Mouse (Mus musculus) testis, adult 2 months (tissue): ENCODE data around the gene Ly6g6e. TPM values are rescaled to one million over a fixed set of nuclear protein-coding genes. Genes with fewer than 3 reads are reported as not detected.

Source experiments
- H3K27ac ChIP-seq: fragments of 200-500 bp; 2 replicates; pipeline ENCODE4 v1.5.1; 2012; ENCODE audit warnings: low read depth, low read length; ENCODE audit not compliant: control insufficient read depth, insufficient read depth
- H3K27me3 ChIP-seq: fragments of 200-500 bp; 2 replicates; pipeline ENCODE4 v1.6.1; 2012; ENCODE audit warnings: mild to moderate bottlenecking, low read length, moderate library complexity; ENCODE audit not compliant: control insufficient read depth, insufficient read depth
- H3K36me3 ChIP-seq: fragments of 200-500 bp; 2 replicates; pipeline ENCODE4 v1.6.1; 2012; ENCODE audit warnings: mild to moderate bottlenecking, low read length; ENCODE audit not compliant: control insufficient read depth, insufficient read depth
- H3K4me1 ChIP-seq: fragments of 200-500 bp; 2 replicates; pipeline ENCODE4 v1.6.1; 2012; ENCODE audit warnings: low read length; ENCODE audit not compliant: control insufficient read depth, insufficient read depth
- H3K4me3 ChIP-seq: fragments of 200-500 bp; 2 replicates; pipeline ENCODE4 v1.5.1; 2012; ENCODE audit warnings: low read depth, mild to moderate bottlenecking, low read length, moderate library complexity, mixed read lengths; ENCODE audit not compliant: control insufficient read depth
- CTCF ChIP-seq: fragments of 200-500 bp; IDR thresholded peaks from 2 replicates; pipeline ENCODE4 v1.5.1; 2012; ENCODE audit warnings: low read depth, mild to moderate bottlenecking, inconsistent platforms, low read length, moderate library complexity; ENCODE audit not compliant: control insufficient read depth, insufficient read depth, insufficient replicate concordance
- POLR2A ChIP-seq: fragments of 200-500 bp; IDR thresholded peaks from 2 replicates; pipeline ENCODE4 v1.6.1; 2012; ENCODE audit warnings: low read depth, mild to moderate bottlenecking, inconsistent platforms, low read length, moderate library complexity; ENCODE audit not compliant: control insufficient read depth
- polyA plus RNA-seq: library from polyadenylated mRNA; depleted of rRNA; stranded (reverse); fragments of >200 nt; gene quantifications from 2 replicates; pipeline ENCODE4 v1.2.3, GENCODE M21; 2012

Gene Ly6g6e
- polyA plus RNA-seq, 1 experiment = 0.78 TPM

- TF ChIP-seq CTCF (no peak), POLR2A (peak; percentile 57; the same call in 1 of the 2 replicates)
- Histone ChIP-seq H3K36me3 (no peaks in the 10 kb centered on the region), H3K4me1 (peaks cover 24% of the 10 kb centered on the region), H3K27ac (peak overlapping the region; percentile 82), H3K27me3 (peaks cover 2% of the 10 kb centered on the region; the same call in 1 of the 2 replicates), H3K4me3 (peak overlapping the region; percentile 86)
Observed at GRCm38 (mm10) chr17:35050126-35050750, 26.5 kb upstream of the Ly6g6e start.

- H3K4me3 ChIP-seq = peak overlapping the region; percentile 82
- H3K36me3 ChIP-seq = no peaks in the 10 kb centered on the region
- no peak for TF ChIP-seq CTCF
- TF ChIP-seq POLR2A = 0 out of 2 replicates have a peak, but pooled peaks have one; percentile 30
- peaks cover 2% of the 10 kb centered on the region; the same call in 1 of the 2 replicates for H3K27me3 ChIP-seq
- H3K27ac ChIP-seq = peak overlapping the region; percentile 78
- H3K4me1 ChIP-seq = peaks cover 21% of the 10 kb centered on the region
Observed at GRCm38 (mm10) chr17:35051156-35052086, 25.3 kb upstream of the Ly6g6e start.

- H3K27ac ChIP-seq = no peak overlapping the region
- H3K4me1 ChIP-seq = peaks cover 19% of the 10 kb centered on the region
- no peaks in the 10 kb centered on the region for H3K36me3 ChIP-seq
- H3K27me3 ChIP-seq = peaks cover 2% of the 10 kb centered on the region; the same call in 1 of the 2 replicates
- H3K4me3 ChIP-seq = no peak overlapping the region
- TF ChIP-seq POLR2A (no peak), CTCF (no peak)
Observed at GRCm38 (mm10) chr17:35052271-35052798, 24.4 kb upstream of the Ly6g6e start.

- Histone ChIP-seq H3K4me3 (no peak overlapping the region), H3K36me3 (no peaks in the 10 kb centered on the region), H3K27ac (no peak overlapping the region; the same call in 1 of the 2 replicates), H3K27me3 (no peaks in the 10 kb centered on the region), H3K4me1 (peaks cover 25% of the 10 kb centered on the region)
- no peak for TF ChIP-seq POLR2A
- TF ChIP-seq CTCF = no peak
Observed at GRCm38 (mm10) chr17:35055691-35056495, 20.8 kb upstream of the Ly6g6e start.

GRCm38 (mm10) chr17:35057090-35057489 is 19.6 kb upstream of the Ly6g6e start:
- Histone ChIP-seq H3K36me3 (no peaks in the 10 kb centered on the region), H3K27me3 (no peaks in the 10 kb centered on the region), H3K4me3 (no peak overlapping the region), H3K4me1 (peaks cover 18% of the 10 kb centered on the region), H3K27ac (no peak overlapping the region)
- TF ChIP-seq CTCF (no peak), POLR2A (no peak)

GRCm38 (mm10) chr17:35058316-35058715 is 18.4 kb upstream of the Ly6g6e start:
- TF ChIP-seq CTCF (no peak), POLR2A (no peak)
- Histone ChIP-seq H3K36me3 (no peaks in the 10 kb centered on the region), H3K27me3 (no peaks in the 10 kb centered on the region)

More at GRCm38 (mm10) chr17:35058316-35058715, 18.4 kb upstream of the Ly6g6e start:
- H3K27ac ChIP-seq = no peak overlapping the region
- H3K4me1 ChIP-seq = peaks cover 21% of the 10 kb centered on the region
- no peak overlapping the region for H3K4me3 ChIP-seq
